Mouse (Mus musculus): ENCODE measurements around the gene Rad51c. TPM values are rescaled to one million over a fixed set of nuclear protein-coding genes. Genes with fewer than 3 reads are reported as not detected.
A peak's percentile ranks its signal among the peaks of the same experiment; 100 is the strongest.
"Not testable (repeated sequence)": the region's sequence is repeated elsewhere in the genome, so short reads cannot be mapped to it uniquely, and the experiment has no call there.

Rad51c gene
- polyA plus RNA-seq, 1 experiment: 0.22 TPM

DNA sequence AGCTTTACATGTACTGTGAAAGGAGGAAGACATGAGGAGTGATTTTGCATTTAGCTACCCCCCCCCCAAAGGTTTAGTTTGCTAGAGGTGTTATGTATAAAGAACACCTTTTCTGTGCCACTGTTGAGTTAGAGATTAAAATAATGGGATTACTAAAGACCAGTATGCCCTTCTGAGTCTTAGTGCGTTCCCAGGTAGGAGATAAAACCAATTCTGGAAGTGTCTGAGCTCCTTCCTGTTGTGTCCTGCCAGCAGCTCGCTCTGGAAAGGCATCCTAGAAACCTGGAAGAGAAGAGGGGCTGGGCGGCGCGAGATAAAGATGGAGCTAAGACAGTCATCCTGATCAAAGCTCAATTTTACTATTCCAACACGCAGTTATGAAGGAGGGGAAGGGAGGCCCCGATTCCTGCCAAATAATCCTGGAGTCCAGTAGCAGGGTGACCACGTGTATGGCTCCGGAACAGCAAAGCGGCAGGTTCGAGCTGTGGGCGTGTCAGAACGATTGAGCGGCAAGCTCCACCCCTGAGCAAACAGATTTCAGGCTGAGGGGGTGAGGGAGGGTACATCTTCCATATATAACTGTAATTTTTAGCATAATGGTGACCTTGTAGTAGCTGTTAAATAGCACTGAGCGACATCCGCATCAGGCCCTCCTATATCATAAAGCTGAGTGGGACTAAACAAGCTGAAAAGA, 40.1 kb upstream of the Rad51c start:
- H3K36me3 ChIP-seq (replicated peaks; ENCODE audit: low read length): no peaks in the 10 kb centered on the region
- TF ChIP-seq GATA1 (IDR thresholded peaks at IDR 0.05; ENCODE audit: borderline replicate concordance, low read length) (no peak), FLI1 (IDR thresholded peaks at IDR 0.05; ENCODE audit: low read length) (no peak)
- peaks cover 37% of the 10 kb centered on the region for H3K4me1 ChIP-seq
- peak overlapping the region; percentile 10 for H3K4me3 ChIP-seq (replicated peaks)
- no peaks in the 10 kb centered on the region for H3K27me3 ChIP-seq (replicated peaks)
- no peaks in the 10 kb centered on the region for H3K9me3 ChIP-seq

DNA sequence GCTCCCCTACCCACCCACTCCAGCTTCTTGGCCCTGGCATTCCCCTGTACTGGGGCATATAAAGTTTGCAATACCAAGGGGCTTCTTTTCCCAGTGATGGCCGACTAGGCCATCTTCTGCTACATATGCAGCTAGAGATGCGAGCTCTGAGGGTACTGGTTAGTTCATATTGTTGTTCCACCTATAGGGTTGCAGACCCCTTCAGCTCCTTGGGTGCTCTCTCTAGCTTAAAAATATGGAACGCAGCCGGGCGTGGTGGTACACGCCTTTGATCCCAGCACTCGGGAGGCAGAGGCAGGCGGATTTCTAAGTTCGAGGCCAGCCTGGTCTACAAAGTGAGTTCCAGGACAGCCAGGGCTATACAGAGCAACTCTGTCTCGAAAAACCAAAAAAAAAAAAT, 39.3 kb upstream of the Rad51c start:
- H3K4me1 ChIP-seq: peaks cover 40% of the 10 kb centered on the region
- not testable (repeated sequence) for H3K36me3 ChIP-seq (replicated peaks; ENCODE audit: low read length); H3K4me3 ChIP-seq (replicated peaks); H3K27me3 ChIP-seq (replicated peaks); H3K9me3 ChIP-seq

DNA sequence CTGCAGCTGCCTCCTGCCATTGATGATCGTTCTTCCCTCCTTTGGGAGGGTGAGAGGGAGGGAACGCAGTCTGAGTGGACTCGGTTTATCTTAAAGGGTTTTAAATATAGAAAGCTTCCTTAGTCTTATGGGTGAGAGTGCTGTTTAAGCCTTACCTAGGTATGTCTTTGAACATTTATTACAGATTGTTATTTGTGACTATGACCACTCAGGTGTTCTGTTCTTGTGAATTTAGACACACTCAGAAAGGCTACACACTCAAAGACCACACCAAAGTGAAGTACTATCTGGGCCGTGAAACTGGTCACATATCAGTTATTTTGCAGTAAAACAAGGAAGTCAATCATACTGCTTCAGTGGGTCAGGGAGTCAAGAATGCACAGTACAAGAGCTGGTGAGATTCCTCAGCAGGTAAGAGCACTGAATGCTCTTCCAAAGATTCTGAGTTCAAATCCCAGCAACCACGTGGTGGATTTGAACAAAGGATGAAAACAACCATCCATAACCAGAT, 38.7 kb upstream of the Rad51c start:
- Histone ChIP-seq H3K4me1 (peaks cover 44% of the 10 kb centered on the region), H3K9me3 (no peaks in the 10 kb centered on the region)
- TF ChIP-seq GATA1 (IDR thresholded peaks at IDR 0.05; ENCODE audit: borderline replicate concordance, low read length) (no peak), FLI1 (IDR thresholded peaks at IDR 0.05; ENCODE audit: low read length) (no peak)

DNA sequence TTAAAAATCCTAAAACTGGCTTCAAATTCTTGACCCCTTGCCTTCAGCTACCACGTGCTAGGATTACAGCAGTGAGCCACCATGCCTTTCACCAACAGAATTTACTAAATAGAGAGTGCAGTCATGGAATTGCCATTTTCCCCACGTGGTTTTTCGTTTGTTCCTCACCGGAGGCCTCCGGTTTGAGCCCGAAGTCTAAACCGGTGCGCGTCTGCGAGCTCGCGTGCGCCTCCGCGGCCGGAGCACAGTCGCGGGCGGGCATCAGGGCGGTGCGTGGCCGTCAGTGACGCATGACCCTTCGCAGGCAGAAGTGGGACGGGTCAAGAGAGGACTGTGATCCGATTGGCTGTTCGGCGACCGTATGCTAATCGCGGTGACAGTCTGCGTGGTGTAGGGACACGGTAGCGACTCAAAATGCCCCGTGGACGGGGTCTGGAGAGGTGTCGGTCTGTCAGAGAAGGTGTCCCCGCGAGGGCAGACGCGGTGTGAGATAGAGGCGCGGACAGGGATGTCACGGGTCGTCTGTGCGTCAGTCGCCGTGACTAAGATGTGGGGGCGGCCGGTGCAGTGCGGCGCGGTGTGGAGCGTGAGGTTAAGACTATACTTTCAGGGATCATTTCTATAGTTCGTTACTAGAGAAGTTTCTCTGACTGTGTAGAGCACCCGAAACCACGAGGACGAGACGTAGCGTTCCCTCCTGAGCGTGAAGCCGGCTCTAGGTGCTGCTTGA, 38.1 kb upstream of the Rad51c start:
- peak overlapping the region; percentile 88 for H3K4me3 ChIP-seq (replicated peaks)
- H3K27me3 ChIP-seq (replicated peaks): not testable (repeated sequence)

More for the DNA sequence above, 38.7 kb upstream of the Rad51c start:
- Histone ChIP-seq H3K27me3 (replicated peaks) (peaks cover 2% of the 10 kb centered on the region), H3K4me3 (replicated peaks) (peak overlapping the region; percentile 74), H3K36me3 (replicated peaks; ENCODE audit: low read length) (no peaks in the 10 kb centered on the region)

DNA sequence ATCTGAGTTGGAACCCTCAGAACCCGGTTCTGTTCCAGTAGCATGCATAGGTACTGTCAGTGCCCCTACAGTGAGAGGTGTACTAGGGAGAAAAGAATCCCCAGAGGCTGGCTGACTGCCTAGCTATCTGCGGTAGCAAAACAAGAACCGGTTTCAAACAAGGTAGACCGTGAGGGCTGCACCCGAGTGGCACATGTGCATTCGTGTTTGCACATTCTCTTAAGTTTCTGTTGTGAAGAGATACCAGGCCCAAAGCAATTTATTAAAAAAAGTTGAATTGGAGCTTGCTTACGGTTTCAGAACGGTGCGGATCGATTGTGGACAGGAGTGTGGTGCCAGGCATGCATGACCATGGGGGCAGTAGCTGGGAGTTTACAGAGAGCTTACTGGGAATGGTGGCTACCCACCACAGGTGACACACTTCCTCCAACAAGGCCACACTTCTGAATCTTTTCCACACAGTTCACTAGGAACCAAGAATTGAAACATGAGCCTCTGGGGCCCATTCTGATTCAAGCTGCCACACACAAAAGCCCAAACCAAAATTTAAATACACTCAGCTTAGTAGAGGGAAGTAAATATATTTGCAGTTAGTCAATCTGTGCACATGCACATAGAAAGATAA, 35.2 kb upstream of the Rad51c start:
- no peak for TF ChIP-seq GATA1 (IDR thresholded peaks at IDR 0.05; ENCODE audit: borderline replicate concordance, low read length)
- no peak for TF ChIP-seq FLI1 (IDR thresholded peaks at IDR 0.05; ENCODE audit: low read length)
- H3K27me3 ChIP-seq (replicated peaks): peaks cover 2% of the 10 kb centered on the region
- no peak overlapping the region for H3K4me3 ChIP-seq (replicated peaks)
- H3K4me1 ChIP-seq: peaks cover 50% of the 10 kb centered on the region
- H3K9me3 ChIP-seq: no peaks in the 10 kb centered on the region
- H3K36me3 ChIP-seq (replicated peaks; ENCODE audit: low read length): no peaks in the 10 kb centered on the region

More for the DNA sequence above, 38.1 kb upstream of the Rad51c start:
- not testable (repeated sequence) for H3K9me3 ChIP-seq; H3K36me3 ChIP-seq (replicated peaks; ENCODE audit: low read length)
- H3K4me1 ChIP-seq: peaks cover 45% of the 10 kb centered on the region

DNA sequence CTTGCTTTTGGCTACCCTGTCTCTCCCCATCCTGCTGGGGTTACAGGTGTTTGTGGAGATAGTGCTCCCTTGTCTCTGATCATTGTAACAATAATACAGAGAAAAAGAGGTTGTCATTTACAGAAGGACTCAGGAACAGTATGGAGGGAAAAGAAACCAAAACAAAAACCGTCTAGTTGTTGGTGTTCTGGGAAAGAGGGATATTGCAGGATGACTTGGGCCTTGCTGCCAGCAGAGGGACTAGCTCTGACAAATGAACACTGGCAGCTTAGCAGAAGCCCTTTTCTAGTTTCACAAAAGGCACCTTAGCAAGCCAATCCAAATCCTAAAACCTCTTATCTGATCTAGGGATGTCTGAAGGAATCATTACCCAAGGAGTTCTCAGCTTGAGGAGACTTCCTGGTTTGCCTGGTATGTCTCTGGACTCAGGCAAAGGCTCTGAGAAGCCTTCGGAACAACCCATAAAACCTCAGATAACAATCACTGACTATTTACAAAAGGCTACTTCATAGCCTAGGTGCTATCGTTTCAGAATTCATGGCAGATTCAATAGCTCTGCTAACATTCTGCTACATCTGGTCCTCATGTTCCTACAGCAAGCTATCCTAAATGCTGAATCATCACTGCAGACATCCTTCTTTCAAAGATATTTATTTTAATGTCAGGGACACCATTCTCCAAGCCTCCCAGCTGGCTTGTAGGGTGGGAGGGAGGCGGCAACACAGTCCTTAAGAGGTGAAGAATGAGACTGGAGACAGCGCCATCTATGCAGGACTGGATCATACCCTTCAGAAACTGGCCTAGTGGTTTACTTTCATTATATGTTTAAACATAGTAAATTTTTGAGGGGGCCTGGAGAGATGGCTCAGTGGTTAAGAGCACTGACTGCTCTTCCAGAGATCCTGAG, 31.8 kb upstream of the Rad51c start:
- TF ChIP-seq GATA1 (IDR thresholded peaks at IDR 0.05; ENCODE audit: borderline replicate concordance, low read length) (no peak), FLI1 (IDR thresholded peaks at IDR 0.05; ENCODE audit: low read length) (no peak)
- no peak overlapping the region for H3K4me3 ChIP-seq (replicated peaks)
- H3K36me3 ChIP-seq (replicated peaks; ENCODE audit: low read length): no peaks in the 10 kb centered on the region
- H3K4me1 ChIP-seq: peaks cover 48% of the 10 kb centered on the region
- H3K9me3 ChIP-seq: no peaks in the 10 kb centered on the region
- H3K27me3 ChIP-seq (replicated peaks): peaks cover 2% of the 10 kb centered on the region

DNA sequence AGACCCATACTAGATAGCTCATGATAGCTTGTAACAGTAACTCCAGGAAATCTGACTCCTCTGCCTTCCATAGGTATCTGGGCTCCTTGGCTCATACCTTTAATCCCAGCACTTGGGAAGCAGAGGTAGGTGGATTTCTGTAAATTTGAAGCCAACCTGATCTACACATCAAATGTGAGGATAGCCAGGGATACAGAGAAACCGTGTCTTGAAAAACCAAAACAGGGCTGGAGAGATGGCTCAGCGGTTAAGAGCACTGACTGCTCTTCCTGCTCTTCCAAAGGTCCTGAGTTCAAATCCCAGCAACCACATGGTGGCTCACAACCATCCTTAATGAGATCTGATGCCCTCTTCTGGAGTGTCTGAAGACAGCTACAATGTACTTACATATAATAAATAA, 30.4 kb upstream of the Rad51c start:
- not testable (repeated sequence) for H3K4me3 ChIP-seq (replicated peaks); H3K27me3 ChIP-seq (replicated peaks); H3K9me3 ChIP-seq; H3K36me3 ChIP-seq (replicated peaks; ENCODE audit: low read length)
- H3K4me1 ChIP-seq: peaks cover 48% of the 10 kb centered on the region

DNA sequence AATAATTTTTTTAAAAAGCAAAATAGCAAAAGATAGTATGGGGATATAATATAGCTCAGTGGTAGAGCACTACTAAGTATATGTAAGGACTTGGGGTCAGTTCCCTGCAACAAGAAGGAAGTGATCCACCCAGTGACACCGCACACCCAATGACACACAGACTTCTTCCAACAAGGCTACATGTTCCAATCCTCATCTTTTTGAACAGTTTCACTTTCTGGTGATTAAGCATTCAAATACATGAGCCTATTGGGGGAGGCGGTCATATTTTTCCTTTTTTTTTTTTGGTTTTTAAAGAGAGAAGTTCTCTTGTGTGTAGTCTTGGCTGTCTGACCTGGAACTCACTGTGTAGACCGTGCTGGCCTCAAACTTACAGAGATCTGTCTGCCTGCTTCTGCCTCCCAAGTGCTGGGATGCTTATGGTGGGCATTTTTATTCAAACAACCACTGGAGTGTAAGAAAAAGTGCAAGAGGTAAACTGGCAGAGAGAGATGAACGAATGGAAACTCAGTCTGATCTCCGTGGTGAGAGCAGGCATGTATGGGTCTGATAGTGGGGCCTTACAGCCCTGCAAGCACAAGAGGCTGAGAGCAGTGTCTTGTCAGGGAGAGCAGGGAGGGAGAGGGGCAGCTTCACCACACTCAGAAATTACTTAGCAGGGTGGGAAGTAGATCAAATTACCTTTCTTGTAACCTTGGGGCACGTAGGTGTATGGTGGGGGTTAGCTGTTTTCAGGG, 28.3 kb upstream of the Rad51c start:
- TF ChIP-seq FLI1 (IDR thresholded peaks at IDR 0.05; ENCODE audit: low read length) (no peak), GATA1 (IDR thresholded peaks at IDR 0.05; ENCODE audit: borderline replicate concordance, low read length) (no peak)
- no peaks in the 10 kb centered on the region for H3K27me3 ChIP-seq (replicated peaks)

DNA sequence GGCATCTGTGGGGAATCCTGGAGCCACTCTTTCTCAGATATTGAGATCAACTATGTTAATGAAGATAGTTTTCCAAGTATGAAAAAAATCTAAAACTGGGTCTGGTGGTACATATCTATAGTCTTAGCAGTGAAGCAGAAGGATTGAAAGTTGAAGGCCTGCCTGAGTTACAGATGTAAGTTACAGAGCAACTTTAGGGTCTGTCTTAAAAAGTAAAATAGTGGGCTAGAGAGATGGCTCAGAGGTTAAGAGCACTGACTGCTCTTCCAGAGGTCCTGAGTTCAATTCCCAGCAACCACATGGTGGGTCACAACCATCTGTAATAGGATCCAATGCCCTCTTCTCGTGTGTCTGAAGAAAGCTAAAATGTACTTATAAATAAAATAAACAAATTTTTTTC, 27.7 kb upstream of the Rad51c start:
- TF ChIP-seq GATA1 (IDR thresholded peaks at IDR 0.05; ENCODE audit: borderline replicate concordance, low read length): no peak
- TF ChIP-seq FLI1 (IDR thresholded peaks at IDR 0.05; ENCODE audit: low read length): no peak
- H3K27me3 ChIP-seq (replicated peaks): no peaks in the 10 kb centered on the region
- no peaks in the 10 kb centered on the region for H3K36me3 ChIP-seq (replicated peaks; ENCODE audit: low read length)
- no peak overlapping the region for H3K4me3 ChIP-seq (replicated peaks)
- H3K9me3 ChIP-seq: no peaks in the 10 kb centered on the region
- H3K4me1 ChIP-seq: peaks cover 41% of the 10 kb centered on the region

More for the DNA sequence above, 28.3 kb upstream of the Rad51c start:
- peaks cover 41% of the 10 kb centered on the region for H3K4me1 ChIP-seq
- no peaks in the 10 kb centered on the region for H3K36me3 ChIP-seq (replicated peaks; ENCODE audit: low read length)
- peak overlapping the region; percentile 65 for H3K4me3 ChIP-seq (replicated peaks)
- H3K9me3 ChIP-seq: no peaks in the 10 kb centered on the region

DNA sequence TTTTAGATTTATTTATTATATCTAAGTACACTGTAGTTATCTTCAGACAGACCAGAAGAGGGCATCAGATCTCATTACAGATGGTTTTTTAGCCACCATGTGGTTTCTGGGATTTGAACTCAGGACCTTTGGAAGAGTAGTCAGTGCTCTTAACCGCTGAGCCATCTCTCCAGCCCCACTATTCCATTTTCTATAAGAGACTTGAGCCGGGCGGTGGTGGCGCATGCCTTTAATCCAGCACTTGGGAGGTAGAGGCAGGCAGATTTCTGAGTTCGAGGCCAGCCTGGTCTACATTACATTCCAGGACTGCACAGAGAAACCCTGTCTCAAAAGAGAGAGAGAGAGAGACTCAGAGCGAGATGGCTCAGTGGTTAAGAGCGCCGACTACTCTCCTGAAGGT, 27.1 kb upstream of the Rad51c start:
- H3K36me3 ChIP-seq (replicated peaks; ENCODE audit: low read length); H3K9me3 ChIP-seq; H3K27me3 ChIP-seq (replicated peaks); H3K4me3 ChIP-seq (replicated peaks): not testable (repeated sequence)
- peaks cover 40% of the 10 kb centered on the region for H3K4me1 ChIP-seq

Measured in megakaryocyte, embryonic 14.5 days (primary cell).